Mouse (Mus musculus) heart, embryonic 16.5 days (tissue): ENCODE measurements around the gene Nt5m. TPM values are rescaled to one million over a fixed set of nuclear protein-coding genes. Genes with fewer than 3 reads are reported as not detected.

Experiments used
- polyA plus RNA-seq: library from polyadenylated mRNA; unstranded; fragments of >200 nt; fragmentation: Nextera tagmentation; extraction: Ambion mirVana; gene quantifications from 2 replicates; pipeline ENCODE4 v1.2.1, GENCODE M21; 2015

Gene Nt5m
- polyA plus RNA-seq, 1 experiment from 2014 or later, result 42.4 TPM

Other genes with a start within 250 kb of the Nt5m start
- gene Olfr223, start 246.2 kb upstream of the Nt5m start, polyA plus RNA-seq, result not detected in 2 replicates
- 26.6 and 34.2 TPM in 2 replicates for gene Mprip, start 178.1 kb upstream of the Nt5m start, polyA plus RNA-seq
- 4.8 and 5.8 TPM in 2 replicates for gene Pld6, start 51.8 kb upstream of the Nt5m start, polyA plus RNA-seq
- 44.4 and 45.5 TPM in 2 replicates for gene Flcn, start 29.4 kb upstream of the Nt5m start, polyA plus RNA-seq
- 154 and 173 TPM in 2 replicates for gene Cops3, start 391 bp downstream of the Nt5m start, polyA plus RNA-seq
- 44.0 and 45.6 TPM in 2 replicates for gene Med9, start 108.8 kb downstream of the Nt5m start, polyA plus RNA-seq
- 7.7 and 9.0 TPM in 2 replicates for gene Rasd1, start 125.5 kb downstream of the Nt5m start, polyA plus RNA-seq
- 8.2 and 8.6 TPM in 2 replicates for gene Pemt, start 207.0 kb downstream of the Nt5m start, polyA plus RNA-seq